Mouse (Mus musculus): ENCODE measurements around the gene Bscl2.

DNA sequence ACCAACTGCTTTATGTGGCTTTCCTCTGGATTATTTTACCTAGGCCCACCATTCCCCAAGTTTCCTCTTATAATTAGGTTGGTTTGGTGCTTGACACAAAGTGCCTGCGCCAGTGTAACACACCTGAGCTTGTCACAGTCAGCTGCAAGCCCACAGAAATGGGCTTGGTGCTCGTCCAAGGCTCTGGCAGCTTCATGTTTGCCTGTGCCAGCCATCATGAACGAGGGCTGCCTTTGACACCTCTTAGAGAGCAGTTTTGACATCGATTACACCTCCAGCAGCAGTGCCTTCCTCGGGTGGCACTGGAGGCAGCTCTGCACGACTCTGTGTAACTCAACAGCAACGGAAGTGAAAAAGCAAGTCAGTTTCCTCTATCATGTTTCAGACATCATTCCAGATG is 47.1 kb upstream of the Bscl2 start:
- no peak for TF ChIP-seq POLR2A (IDR thresholded peaks at IDR 0.05; ENCODE audit: borderline replicate concordance, extremely low read depth, insufficient read depth, insufficient read length, poor library complexity, severe bottlenecking)
- TF ChIP-seq CTCF (IDR thresholded peaks at IDR 0.05; ENCODE audit: borderline replicate concordance, extremely low read depth, insufficient read depth, insufficient read length) = no peak

All from brain, embryonic 14.5 days (tissue).